Mouse (Mus musculus) heart, embryonic 11.5 days (tissue): ENCODE data around the gene Slc12a3. TPM values are rescaled to one million over a fixed set of nuclear protein-coding genes. Genes with fewer than 3 reads are reported as not detected.

ENCODE experiments used
- ATAC-seq: fragments of 200-750 bp; cut with Nextera tagmentation; replicated peaks from 2 replicates; pipeline ENCODE4 v1.8.0; 2017; ENCODE audit warnings: moderate library complexity; ENCODE audit not compliant: insufficient number of reproducible peaks, low FRiP score, low TSS enrichment
- H3K27ac ChIP-seq: fragments of 300-500 bp; sonication (generic); 2 replicates; pipeline ENCODE4 v1.5.1; 2014; ENCODE audit warnings: mild to moderate bottlenecking, low read depth, low read length
- H3K27me3 ChIP-seq: fragments of 300-500 bp; sonication (generic); 2 replicates; pipeline ENCODE4 v1.6.1; 2014; ENCODE audit warnings: mild to moderate bottlenecking, low read length, mixed read lengths; ENCODE audit not compliant: control insufficient read depth, insufficient read depth
- H3K36me3 ChIP-seq: fragments of 300-500 bp; sonication (generic); 2 replicates; pipeline ENCODE4 v1.6.1; 2014; ENCODE audit warnings: mild to moderate bottlenecking, low read length, moderate library complexity, mixed read lengths; ENCODE audit not compliant: control insufficient read depth, insufficient read depth
- H3K4me1 ChIP-seq: fragments of 300-500 bp; sonication (generic); 2 replicates; pipeline ENCODE4 v1.6.1; 2014; ENCODE audit warnings: low read length; ENCODE audit not compliant: control insufficient read depth, insufficient read depth
- H3K4me2 ChIP-seq: fragments of 300-500 bp; sonication (generic); 2 replicates; pipeline ENCODE4 v1.6.1; 2014; ENCODE audit warnings: mild to moderate bottlenecking, moderate library complexity
- H3K4me3 ChIP-seq: fragments of 300-500 bp; sonication (generic); 2 replicates; pipeline ENCODE4 v1.5.1; 2014; ENCODE audit warnings: low read depth, low read length
- H3K9ac ChIP-seq: fragments of 300-500 bp; sonication (generic); 2 replicates; pipeline ENCODE4 v1.6.1; 2014; ENCODE audit warnings: mild to moderate bottlenecking, low read depth, low read length, moderate library complexity
- H3K9me3 ChIP-seq: fragments of 300-500 bp; sonication (generic); replicated peaks from 2 replicates; pipeline ENCODE4 v1.6.1; 2016; ENCODE audit warnings: low read length; ENCODE audit not compliant: control insufficient read depth
- WGBS: fragments of 180-500 bp; shearing (Covaris S2); extraction: QIAGEN DNeasy Blood & Tissue Kit; methylation state at CpG from one replicate; pipeline ENCODE4 v1.1.7; 2014; ENCODE audit not compliant: insufficient replicate concordance; 5-methylcytosine and 5-hydroxymethylcytosine counted together
- polyA plus RNA-seq: library from polyadenylated mRNA; unstranded; fragments of >200 nt; fragmentation: Nextera tagmentation; extraction: Ambion mirVana; gene quantifications from 2 replicates; pipeline ENCODE4 v1.2.1, GENCODE M21; 2014

The Slc12a3 gene
- polyA plus RNA-seq, 1 experiment from 2014 or later, result 0.20 TPM

GRCm38 (mm10) chr8:94384166-94384565, 55.2 kb downstream of the Slc12a3 start:
- 77% methylated on average over 7 of the region's 7 CpGs for WGBS
- no peaks in the 10 kb centered on the region for H3K9me3 ChIP-seq

GRCm38 (mm10) chr8:94385506-94386213, 56.7 kb downstream of the Slc12a3 start:
- WGBS, result 30% methylated on average over 20 of the region's 20 CpGs
- peak overlapping the region; percentile 82 for H3K27ac ChIP-seq
- ATAC-seq, result 0 out of 2 replicates have a peak, but pooled peaks have one; percentile 0
- peaks cover 12% of the 10 kb centered on the region; the same call in 1 of the 2 replicates for H3K4me1 ChIP-seq
- H3K9me3 ChIP-seq, result no peaks in the 10 kb centered on the region
- peaks cover 4% of the 10 kb centered on the region for H3K36me3 ChIP-seq
- H3K9ac ChIP-seq, result peak overlapping the region; percentile 97
- peak overlapping the region; percentile 91 for H3K4me2 ChIP-seq
- H3K4me3 ChIP-seq, result peak overlapping the region; percentile 94
- H3K27me3 ChIP-seq, result no peaks in the 10 kb centered on the region

More at GRCm38 (mm10) chr8:94384166-94384565, 55.2 kb downstream of the Slc12a3 start:
- Histone ChIP-seq H3K4me3 (no peak overlapping the region), H3K27me3 (no peaks in the 10 kb centered on the region), H3K27ac (no peak overlapping the region), H3K4me2 (no peak overlapping the region), H3K4me1 (peaks cover 12% of the 10 kb centered on the region; the same call in 1 of the 2 replicates), H3K36me3 (no peaks in the 10 kb centered on the region), H3K9ac (no peak overlapping the region)
- ATAC-seq, result no peak

- Histone ChIP-seq H3K27ac (peak within 1 kb of the TSS; percentile 82), H3K27me3 (no peaks in the 10 kb centered on the region), H3K4me1 (peaks cover 12% of the 10 kb centered on the region; the same call in 1 of the 2 replicates), H3K4me3 (peak within 1 kb of the TSS; percentile 94), H3K9ac (peak within 1 kb of the TSS; percentile 97), H3K9me3 (no peaks in the 10 kb centered on the region), H3K36me3 (peaks cover 12% of the 10 kb centered on the region), H3K4me2 (peak within 1 kb of the TSS; percentile 91)
- whole genome bisulfite sequencing, result under 1% methylated on average over 65 of the region's 65 CpGs
- ATAC-seq, result peak; percentile 96
Observed at GRCm38 (mm10) chr8:94386214-94387026, 57.4 kb downstream of the Slc12a3 start, which contains the start of gene Herpud1. Gene Herpud1, plus strand, starts transcription at chr8:94386438.

- peak overlapping the region; percentile 91 for H3K4me2 ChIP-seq
- H3K27ac ChIP-seq, result peak overlapping the region; percentile 80
- peak overlapping the region; percentile 94 for H3K4me3 ChIP-seq
- H3K27me3 ChIP-seq, result no peaks in the 10 kb centered on the region
- WGBS, result under 1% methylated on average over 25 of the region's 25 CpGs
- H3K36me3 ChIP-seq, result peaks cover 18% of the 10 kb centered on the region
- H3K9ac ChIP-seq, result peak overlapping the region; percentile 97
- ATAC-seq, result peak; percentile 64
- H3K9me3 ChIP-seq, result no peaks in the 10 kb centered on the region
- peaks cover 14% of the 10 kb centered on the region; the same call in 1 of the 2 replicates for H3K4me1 ChIP-seq
Observed at GRCm38 (mm10) chr8:94387027-94387684, 58.2 kb downstream of the Slc12a3 start.

- H3K36me3 ChIP-seq, result peaks cover 24% of the 10 kb centered on the region
- no peak for ATAC-seq
- no peaks in the 10 kb centered on the region for H3K27me3 ChIP-seq
- peak overlapping the region; percentile 91 for H3K4me2 ChIP-seq
- H3K9me3 ChIP-seq, result no peaks in the 10 kb centered on the region
- H3K27ac ChIP-seq, result peak overlapping the region; percentile 80; the same call in 1 of the 2 replicates
- 30% methylated on average over 6 of the region's 6 CpGs for WGBS
- H3K9ac ChIP-seq, result peak overlapping the region; percentile 97
- peaks cover 20% of the 10 kb centered on the region; the same call in 1 of the 2 replicates for H3K4me1 ChIP-seq
- peak overlapping the region; percentile 94 for H3K4me3 ChIP-seq
Observed at GRCm38 (mm10) chr8:94387785-94388184, 58.8 kb downstream of the Slc12a3 start.

- Histone ChIP-seq H3K27ac (no peak overlapping the region), H3K4me1 (peaks cover 20% of the 10 kb centered on the region; the same call in 1 of the 2 replicates), H3K9ac (no peak overlapping the region), H3K27me3 (no peaks in the 10 kb centered on the region), H3K9me3 (no peaks in the 10 kb centered on the region), H3K4me2 (no peak overlapping the region), H3K4me3 (no peak overlapping the region), H3K36me3 (peaks cover 34% of the 10 kb centered on the region)
- WGBS, result 90% methylated on average over 6 of the region's 6 CpGs
- ATAC-seq, result no peak
Observed at GRCm38 (mm10) chr8:94389531-94389930, 60.5 kb downstream of the Slc12a3 start.

GRCm38 (mm10) chr8:94390429-94390828, 61.4 kb downstream of the Slc12a3 start:
- Histone ChIP-seq H3K4me2 (no peak overlapping the region), H3K4me3 (no peak overlapping the region), H3K9ac (no peak overlapping the region), H3K36me3 (peaks cover 42% of the 10 kb centered on the region), H3K9me3 (no peaks in the 10 kb centered on the region), H3K27me3 (no peaks in the 10 kb centered on the region), H3K4me1 (peaks cover 20% of the 10 kb centered on the region; the same call in 1 of the 2 replicates), H3K27ac (no peak overlapping the region)
- 89% methylated on average over 6 of the region's 6 CpGs for WGBS
- no peak for ATAC-seq

- Histone ChIP-seq H3K4me1 (peaks cover 17% of the 10 kb centered on the region; the same call in 1 of the 2 replicates), H3K36me3 (peaks cover 46% of the 10 kb centered on the region), H3K9ac (no peak overlapping the region), H3K9me3 (no peaks in the 10 kb centered on the region), H3K4me3 (no peak overlapping the region), H3K4me2 (no peak overlapping the region), H3K27ac (no peak overlapping the region), H3K27me3 (no peaks in the 10 kb centered on the region)
- ATAC-seq, result no peak
- WGBS, result 94% methylated on average over 8 of the region's 8 CpGs
Observed at GRCm38 (mm10) chr8:94390910-94391309, 61.9 kb downstream of the Slc12a3 start.
